Mouse (Mus musculus) retina, adult 2 months (tissue): Measurements from ENCODE around the gene Rnf2.

Experiments
- DNase-seq: peaks from one replicate; pipeline ENCODE4 v3.0.0-alpha.2; 2012; ENCODE audit warnings: low read depth, low spot score

Rnf2 gene

GRCm38 (mm10) chr1:151500531-151501361, at the start of gene Rnf2:
Gene Rnf2, minus strand, starts transcription at chr1:151500955.
- peak; percentile 84 for DNase-seq

GRCm38 (mm10) chr1:151549794-151550193, 49.0 kb upstream of the Rnf2 start:
- no peak for DNase-seq

DNA sequence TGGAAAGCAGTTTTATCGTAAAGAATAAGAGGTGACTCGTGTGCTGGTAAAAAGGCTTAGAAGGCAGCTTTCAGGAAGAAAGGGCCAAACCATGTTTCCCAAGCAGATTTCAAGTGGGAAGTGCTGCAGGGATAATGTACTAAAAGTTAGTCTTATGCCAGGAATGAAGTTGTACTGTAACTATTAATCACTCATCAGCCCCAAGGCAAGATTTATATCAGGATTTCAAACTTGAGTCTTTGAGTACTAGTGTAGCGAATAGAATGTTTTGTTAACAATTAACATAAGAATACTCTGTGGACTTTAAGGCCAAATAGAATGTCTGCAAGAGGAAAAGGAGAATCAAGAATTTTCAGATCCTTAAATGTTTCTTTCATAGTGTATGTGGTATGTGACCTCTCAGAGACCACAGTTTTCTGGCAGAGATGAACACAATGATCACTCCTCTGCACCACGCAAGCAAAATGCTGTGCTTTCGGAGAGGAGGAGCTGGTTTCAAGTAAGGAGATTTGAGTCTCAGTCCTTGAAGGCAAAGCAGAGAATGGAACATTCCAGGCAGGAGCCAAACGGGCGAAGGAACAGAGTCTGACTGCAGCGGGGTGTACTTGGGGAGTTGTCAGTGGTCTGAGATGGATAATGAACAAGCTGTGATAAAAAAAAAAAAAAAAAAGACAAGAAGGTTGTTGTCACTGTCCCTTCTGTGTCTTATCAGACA, 48.3 kb upstream of the Rnf2 start:
- no peak for DNase-seq

DNA sequence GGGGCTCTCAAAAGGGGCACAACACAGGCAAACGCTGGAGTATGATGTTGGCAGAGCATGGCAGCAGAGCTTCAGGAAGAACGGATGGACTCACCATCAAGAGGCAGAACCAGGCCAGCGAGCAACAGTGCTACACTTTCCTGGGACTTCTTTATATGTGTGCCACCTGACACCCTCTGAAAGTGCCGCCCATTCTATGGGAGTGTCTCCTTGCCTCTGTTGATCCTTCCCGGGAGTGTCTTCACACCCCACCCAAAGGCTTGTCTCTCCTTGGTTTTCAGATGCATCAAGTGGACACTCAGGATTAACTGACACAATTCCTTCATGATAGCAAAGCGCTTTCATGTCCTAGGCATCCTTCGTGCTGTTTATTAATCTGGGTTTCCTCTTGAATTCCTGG, 44.8 kb upstream of the Rnf2 start:
- DNase-seq = no peak

DNA sequence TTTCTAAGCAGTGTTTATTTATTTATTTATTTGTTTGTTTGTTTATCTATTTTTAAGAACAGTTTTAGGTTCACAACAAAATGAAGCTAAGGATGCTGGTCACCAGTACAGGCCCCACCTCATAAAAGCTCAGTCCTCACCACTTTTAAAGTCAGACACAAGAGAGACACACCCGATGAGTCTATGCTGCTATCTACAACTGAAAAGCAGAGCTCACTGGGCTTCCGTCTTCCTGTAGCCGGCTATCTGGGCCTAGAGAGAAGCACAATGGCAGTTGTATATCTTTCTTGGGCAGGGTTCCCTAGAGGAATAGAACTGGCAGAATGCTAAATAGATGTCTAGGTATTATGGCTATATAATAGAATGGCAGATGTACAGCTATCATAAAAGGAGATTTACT, 43.8 kb upstream of the Rnf2 start:
- no peak for DNase-seq

DNA sequence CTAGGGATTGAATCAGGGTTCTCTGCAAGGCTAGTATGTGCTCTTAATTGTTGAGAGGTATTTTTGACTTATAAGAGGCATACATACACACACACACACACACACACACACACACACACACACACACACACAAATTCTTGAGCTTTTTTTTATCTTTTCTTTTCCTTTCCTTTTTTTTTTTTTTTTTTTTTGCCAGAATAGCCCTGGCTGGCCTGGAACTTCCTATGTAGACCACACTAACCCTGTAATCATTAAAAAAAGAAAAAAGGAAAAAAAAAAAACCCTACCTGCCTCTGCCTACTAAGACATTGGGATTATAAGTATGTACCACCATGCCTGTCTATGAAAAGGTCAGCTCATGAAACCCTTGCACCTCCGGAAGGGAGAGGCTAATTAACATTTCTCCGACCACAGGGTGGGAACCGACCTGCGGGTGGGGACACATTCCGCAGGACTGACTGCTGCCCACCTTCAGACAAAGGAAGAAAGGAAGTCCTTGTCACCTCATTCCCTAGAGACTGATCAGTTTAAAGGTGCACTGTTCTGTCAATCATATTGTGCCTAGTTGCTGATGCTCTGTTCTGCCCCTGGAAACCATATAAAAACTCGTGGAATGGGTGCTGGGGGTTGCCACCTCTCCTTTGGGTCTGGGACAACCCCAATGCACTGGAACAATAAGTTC, 43.2 kb upstream of the Rnf2 start:
- no peak for DNase-seq

GRCm38 (mm10) chr1:151526701-151527100, 25.9 kb upstream of the Rnf2 start:
- no peak for DNase-seq

DNA sequence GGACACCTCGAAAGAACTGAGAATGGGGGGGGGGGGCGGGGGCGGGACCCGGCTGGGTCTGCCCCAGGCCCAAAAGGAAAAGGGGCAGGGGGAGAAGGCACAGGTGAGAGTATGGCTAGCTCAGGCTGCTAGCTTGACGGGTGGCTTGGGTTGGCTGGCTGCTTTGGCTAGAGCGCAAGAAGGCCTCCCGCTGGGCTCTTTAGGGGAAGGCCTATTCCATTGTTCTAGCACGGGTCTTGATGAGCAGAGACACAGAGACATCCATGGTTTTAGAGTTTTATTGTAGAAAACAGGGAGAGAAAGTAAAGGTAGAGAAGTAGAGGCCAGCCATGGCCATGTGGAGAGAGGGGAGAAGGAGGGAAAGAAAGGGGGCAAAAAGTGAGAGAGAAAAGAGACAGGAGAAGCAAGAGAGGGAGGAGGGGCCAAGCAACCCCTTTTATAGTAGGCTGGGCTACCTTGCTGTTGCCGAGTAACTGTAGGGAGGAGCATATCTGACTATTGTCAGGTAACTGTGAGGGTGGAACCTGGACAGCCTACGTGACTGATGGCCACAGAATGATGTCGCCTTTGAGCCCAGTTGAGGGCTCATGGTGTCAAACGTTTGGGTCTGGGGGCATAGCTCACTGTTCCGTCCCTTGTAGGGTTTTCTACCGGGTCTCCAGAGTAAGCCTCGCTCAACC, 17.0 kb upstream of the Rnf2 start:
- DNase-seq = no peak

GRCm38 (mm10) chr1:151516871-151517270, 16.1 kb upstream of the Rnf2 start:
- no peak for DNase-seq

GRCm38 (mm10) chr1:151515733-151516132, 15.0 kb upstream of the Rnf2 start:
- DNase-seq = no peak

DNA sequence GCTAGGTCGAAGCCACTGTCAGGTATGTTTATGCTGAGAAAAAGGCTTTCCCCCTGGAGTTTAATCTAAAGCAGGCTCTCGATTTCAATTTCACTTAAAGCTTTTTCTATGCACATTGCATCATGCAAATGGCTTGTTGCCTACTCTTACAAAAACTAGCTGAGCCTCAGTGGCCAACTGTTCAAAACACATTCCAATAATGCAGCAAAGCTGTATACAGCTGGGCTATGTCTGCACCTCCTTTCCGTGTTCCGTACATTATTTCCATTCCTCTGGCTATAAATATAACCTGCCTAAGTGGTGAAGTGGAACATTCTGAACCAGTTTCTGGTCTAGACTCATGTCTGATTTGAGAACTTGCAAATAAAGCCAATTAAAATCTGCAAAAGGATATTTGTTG, 13.4 kb upstream of the Rnf2 start:
- no peak for DNase-seq

DNA sequence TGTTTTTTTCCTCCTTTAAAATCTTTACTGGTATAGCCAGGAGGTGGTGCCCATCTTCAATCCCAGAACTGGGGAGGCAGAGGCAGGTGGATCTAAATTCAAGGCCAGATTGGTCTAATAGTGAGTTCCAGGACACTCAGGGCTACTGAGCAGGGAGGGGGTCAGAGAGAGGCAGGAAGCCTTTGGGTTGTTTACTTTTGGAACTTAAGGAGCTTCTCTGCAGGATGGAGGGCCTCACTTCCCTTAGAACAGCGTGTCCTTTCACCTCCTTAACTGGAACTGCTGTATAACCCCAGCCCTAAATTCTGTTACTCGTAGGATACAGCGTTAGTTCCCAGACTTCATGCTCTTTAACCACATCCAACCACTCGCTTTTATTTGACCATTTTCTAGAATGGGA, 10.1 kb upstream of the Rnf2 start:
- DNase-seq = no peak

GRCm38 (mm10) chr1:151499815-151500501, 797 bp downstream of the Rnf2 start:
- DNase-seq = peak; percentile 6

GRCm38 (mm10) chr1:151498381-151498780, 2.4 kb downstream of the Rnf2 start:
- DNase-seq = no peak

GRCm38 (mm10) chr1:151497942-151498341, 2.8 kb downstream of the Rnf2 start:
- no peak for DNase-seq

DNA sequence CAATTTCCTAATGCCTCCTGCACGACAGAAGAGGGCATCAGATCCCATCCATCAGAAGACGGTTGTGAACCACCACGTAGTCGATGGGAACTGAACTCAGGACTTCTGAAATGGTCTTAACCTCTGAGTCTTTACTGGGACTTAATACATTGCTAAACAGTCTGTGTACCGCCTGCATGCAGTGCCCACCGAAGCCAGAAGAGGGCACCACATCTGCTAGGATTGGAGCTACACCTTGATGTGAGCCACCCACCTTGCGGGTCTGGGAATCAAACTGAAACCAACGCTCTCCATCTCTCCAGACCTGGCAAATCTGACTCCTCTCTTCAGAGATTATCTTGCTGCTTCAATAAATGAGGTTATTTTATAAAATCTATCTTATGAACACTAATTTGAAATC, 3.7 kb downstream of the Rnf2 start:
- no peak for DNase-seq

GRCm38 (mm10) chr1:151495635-151496285, 5.0 kb downstream of the Rnf2 start:
- DNase-seq = no peak

DNA sequence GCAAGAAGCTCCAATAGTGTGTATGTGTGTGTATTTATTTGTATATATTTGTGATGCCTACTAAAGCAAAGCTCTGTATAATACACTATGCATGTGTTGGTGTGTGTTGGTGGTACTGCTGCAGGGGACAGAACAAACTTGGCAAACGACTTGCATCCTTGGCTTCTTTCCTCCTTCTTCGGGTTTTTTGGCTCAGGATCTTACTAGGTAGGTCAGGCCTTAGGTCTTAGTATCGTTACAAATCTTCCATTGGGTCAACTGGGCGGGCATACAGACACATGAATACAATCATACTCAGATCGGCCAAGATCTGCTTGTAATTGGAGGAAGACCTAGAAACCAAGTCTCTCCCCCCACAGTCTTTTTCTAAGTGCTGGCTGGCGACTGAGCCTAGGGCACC, 6.0 kb downstream of the Rnf2 start:
- no peak for DNase-seq

DNA sequence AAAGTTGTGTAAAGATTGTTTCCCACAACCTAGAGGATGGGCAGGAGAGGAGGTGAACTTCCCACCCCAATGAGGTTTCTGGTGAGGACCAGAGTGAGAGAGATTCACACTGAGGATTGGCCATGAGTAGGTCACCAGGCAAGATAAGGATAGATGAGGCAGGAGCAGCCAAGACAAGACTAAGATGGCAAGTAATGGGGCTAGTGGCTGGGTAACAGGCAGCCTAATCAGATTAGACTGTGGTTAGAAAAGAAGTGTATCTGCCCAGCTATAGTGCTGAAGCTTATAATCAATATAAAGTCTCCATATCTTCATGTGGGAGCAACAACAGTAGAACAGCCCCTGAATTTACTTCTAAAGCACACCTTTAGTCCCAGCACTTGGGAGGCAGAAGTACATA, 6.9 kb downstream of the Rnf2 start:
- no peak for DNase-seq

DNA sequence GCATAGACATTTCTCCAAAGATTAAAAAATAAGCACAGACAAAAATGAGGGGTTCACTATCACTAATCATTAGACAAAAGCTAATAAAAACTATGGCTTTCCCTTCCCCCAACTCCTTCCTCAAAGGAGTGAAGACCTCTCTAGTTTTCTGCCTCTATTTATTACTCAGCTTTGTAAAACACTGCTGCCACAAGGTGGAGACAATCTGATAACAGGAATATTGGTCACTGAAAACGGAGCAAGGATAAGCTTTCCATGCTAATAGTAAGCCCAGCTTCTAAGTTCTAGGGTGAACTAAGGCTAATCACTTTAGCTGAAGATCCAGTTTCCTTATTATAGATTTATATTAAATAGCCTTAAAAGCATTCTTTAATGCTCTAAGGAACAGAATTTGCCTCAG, 8.3 kb downstream of the Rnf2 start:
- peak; percentile 8 for DNase-seq

- DNase-seq = no peak
Measured at GRCm38 (mm10) chr1:151489806-151490205, 10.9 kb downstream of the Rnf2 start.
